Mouse (Mus musculus): ENCODE measurements around the gene Prkch.

DNA sequence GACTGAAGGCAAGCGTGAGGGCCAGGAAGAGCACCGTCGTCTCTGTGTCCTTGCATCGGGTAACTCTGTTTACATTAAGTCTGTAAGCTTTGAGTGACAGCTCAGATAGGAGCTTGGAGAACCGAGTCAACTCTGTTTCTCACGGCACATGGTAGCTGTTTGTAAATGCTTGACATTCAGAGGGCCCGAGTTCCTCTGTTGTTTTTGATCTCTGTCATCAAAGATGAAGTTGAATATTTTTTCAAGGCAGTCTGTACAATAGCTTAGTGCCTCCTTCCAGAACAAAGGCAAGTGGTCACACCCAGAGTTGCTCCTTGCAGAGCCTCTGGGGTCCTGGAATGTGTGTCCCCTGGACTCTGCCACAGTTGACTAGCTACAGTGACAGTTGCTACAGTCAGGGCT, 94.8 kb downstream of the Prkch start:
- TF ChIP-seq CTCF (IDR thresholded peaks at IDR 0.05; ENCODE audit: control insufficient read depth, insufficient read depth, insufficient read length) (no peak), MAX (IDR thresholded peaks at IDR 0.05) (no peak), MYOD1 (IDR thresholded peaks at IDR 0.05; ENCODE audit: control insufficient read depth, insufficient read length, low read depth) (no peak)
